Mouse (Mus musculus) neural tube, embryonic 15.5 days (tissue): ENCODE measurements around the gene Gpsm2. TPM values are rescaled to one million over a fixed set of nuclear protein-coding genes. Genes with fewer than 3 reads are reported as not detected.

Source experiments
- ATAC-seq: fragments of 200-750 bp; cut with Nextera tagmentation; 2 replicates; pipeline ENCODE4 v1.8.0; 2017; ENCODE audit warnings: mild to moderate bottlenecking, moderate TSS enrichment, moderate library complexity; ENCODE audit not compliant: low FRiP score
- H3K27ac ChIP-seq: fragments of 300-500 bp; sonication (generic); replicated peaks from 2 replicates; pipeline ENCODE4 v1.5.1; 2015; ENCODE audit warnings: mild to moderate bottlenecking, inconsistent platforms
- H3K27me3 ChIP-seq: fragments of 300-500 bp; sonication (generic); replicated peaks from 2 replicates; pipeline ENCODE4 v1.6.1; 2015; ENCODE audit warnings: inconsistent platforms
- H3K36me3 ChIP-seq: fragments of 300-500 bp; sonication (generic); 2 replicates; pipeline ENCODE4 v1.6.1; 2015; ENCODE audit warnings: inconsistent platforms
- H3K4me1 ChIP-seq: fragments of 300-500 bp; sonication (generic); 2 replicates; pipeline ENCODE4 v1.6.1; 2015; ENCODE audit warnings: inconsistent platforms
- H3K4me2 ChIP-seq: fragments of 300-500 bp; sonication (generic); 2 replicates; pipeline ENCODE4 v1.6.1; 2015; ENCODE audit warnings: inconsistent platforms, mild to moderate bottlenecking, moderate library complexity
- H3K4me3 ChIP-seq: fragments of 300-500 bp; sonication (generic); replicated peaks from 2 replicates; pipeline ENCODE4 v1.5.1; 2015; ENCODE audit warnings: mild to moderate bottlenecking, inconsistent platforms
- H3K9ac ChIP-seq: fragments of 300-500 bp; sonication (generic); replicated peaks from 2 replicates; pipeline ENCODE4 v1.6.1; 2015; ENCODE audit warnings: mild to moderate bottlenecking, inconsistent platforms
- H3K9me3 ChIP-seq: fragments of 300-500 bp; sonication (generic); replicated peaks from 2 replicates; pipeline ENCODE4 v1.6.1; 2016; ENCODE audit warnings: inconsistent platforms
- WGBS: fragments of 180-500 bp; shearing (Covaris S2); methylation state at CpG from one replicate; pipeline ENCODE4 v1.1.7; 2015; ENCODE audit warnings: mixed read lengths; 5-methylcytosine and 5-hydroxymethylcytosine counted together
- polyA plus RNA-seq: library from polyadenylated mRNA; unstranded; fragments of >200 nt; fragmentation: Nextera tagmentation; extraction: Ambion mirVana; gene quantifications from 2 replicates; pipeline ENCODE4 v1.2.1, GENCODE M21; 2015

Gpsm2 gene
- 17.5 and 23.6 TPM in 2 replicates for polyA plus RNA-seq

DNA sequence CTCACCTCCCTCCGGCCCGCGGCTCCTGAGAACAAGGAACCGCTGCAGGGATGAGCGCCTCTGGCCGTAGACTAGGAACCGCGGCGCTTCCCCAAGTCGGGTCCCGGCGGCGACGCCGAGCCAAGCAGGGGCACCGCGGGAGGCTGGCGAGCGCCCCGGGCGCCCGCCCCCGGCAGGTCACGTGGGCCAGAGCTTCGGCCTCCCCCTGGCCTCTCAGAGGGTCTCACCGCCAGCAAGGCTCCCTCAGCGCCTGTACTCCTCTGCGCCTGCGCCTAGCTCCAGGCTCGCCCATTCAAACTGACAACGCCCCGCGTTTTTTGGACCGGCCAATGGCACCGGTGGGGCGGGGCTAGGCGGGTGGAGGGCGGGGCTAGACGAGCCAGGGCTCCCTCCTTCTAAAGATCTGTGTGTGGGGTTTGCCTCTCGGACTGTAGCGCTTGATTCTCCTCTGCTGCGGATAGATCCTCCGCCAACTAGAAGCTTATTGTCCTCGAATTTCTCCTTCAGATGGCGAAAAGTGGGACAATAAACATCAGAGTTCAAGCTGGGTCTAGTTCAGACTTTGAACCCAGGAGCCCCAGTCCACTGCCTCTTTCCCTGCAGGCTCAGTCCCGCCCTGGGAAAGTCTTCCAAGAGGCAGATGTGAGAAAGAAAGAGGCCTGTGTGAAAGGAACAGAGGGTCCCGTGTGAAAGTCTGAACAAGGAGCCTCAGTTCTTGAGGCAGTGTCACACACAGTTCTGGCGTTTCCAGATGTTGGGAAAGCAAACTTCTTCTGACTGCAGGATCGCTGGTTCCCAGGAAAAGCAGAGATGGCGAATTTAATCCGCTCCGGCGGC, at the start of gene Gpsm2:
Gpsm2 (minus strand) TSS at position 274 of the 837 bp plus-strand sequence.
- ATAC-seq: peak; percentile 97

DNA sequence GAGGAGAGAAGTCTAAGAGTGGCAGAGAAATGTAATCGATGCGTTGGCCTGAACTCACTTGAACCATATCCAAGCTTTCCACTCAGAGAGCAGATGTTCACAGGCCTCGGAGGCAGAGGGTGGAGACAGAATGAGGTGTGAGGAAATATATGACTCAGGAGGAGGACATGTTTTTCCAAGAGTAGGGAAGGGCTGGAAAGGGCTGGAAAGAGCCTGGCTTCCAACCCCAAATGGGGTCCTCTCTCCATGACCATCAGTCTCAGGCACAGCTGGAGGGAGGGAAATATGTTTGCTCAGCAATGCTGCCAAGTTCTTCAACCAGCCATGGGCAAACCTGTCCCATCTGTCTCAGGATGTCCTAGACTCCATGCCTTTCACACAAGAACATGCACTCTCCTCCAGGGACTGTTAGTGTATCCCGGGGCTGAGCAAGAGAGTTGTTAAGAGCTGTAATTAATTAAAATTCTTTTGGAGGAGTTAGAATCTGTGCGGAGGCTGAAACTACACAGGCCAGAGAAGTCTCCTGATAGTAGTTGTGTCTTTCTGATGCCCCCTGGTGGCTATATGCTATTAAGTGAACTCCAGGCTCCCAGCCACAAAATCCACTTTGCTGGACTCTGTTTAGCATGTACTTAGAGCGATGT, 48.7 kb upstream of the Gpsm2 start:
- Histone ChIP-seq H3K9ac (no peak overlapping the region), H3K27me3 (no peaks in the 10 kb centered on the region), H3K36me3 (no peaks in the 10 kb centered on the region), H3K4me2 (no peak overlapping the region), H3K4me3 (no peak overlapping the region), H3K27ac (no peak overlapping the region; the same call in 1 of the 2 replicates), H3K9me3 (no peaks in the 10 kb centered on the region), H3K4me1 (peaks cover 9% of the 10 kb centered on the region)
- ATAC-seq: peak; percentile 72
- WGBS: 30% methylated on average over 6 of the region's 6 CpGs

More for the DNA sequence above, at the start of gene Gpsm2:
- Histone ChIP-seq H3K9me3 (no peaks in the 10 kb centered on the region), H3K4me2 (peak within 1 kb of the TSS; percentile 69), H3K36me3 (no peaks in the 10 kb centered on the region), H3K9ac (peak within 1 kb of the TSS; percentile 78), H3K27me3 (no peaks in the 10 kb centered on the region), H3K27ac (peak within 1 kb of the TSS; percentile 89), H3K4me1 (peaks cover 24% of the 10 kb centered on the region), H3K4me3 (peak within 1 kb of the TSS; percentile 76)
- WGBS: 3% methylated on average over 53 of the region's 53 CpGs

DNA sequence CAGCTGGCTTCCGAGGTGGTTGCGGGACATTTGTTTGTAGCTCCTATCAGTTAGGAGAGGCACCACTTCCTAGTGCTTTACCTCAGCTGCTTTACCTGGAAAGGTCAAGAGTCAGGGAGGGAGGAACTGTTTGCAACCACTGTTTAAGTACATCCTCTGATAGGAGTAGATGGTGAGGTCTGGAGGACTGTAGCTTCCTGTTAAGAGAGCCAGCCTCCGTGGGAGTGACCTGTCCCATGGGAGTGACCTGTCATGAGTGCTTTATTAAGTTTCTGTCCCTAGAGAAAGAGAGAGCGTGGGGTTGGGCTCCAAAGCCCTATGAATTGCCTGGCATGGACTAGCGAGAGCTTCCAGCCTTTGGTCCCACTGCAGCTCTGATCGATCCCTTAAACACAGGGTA, 47.4 kb upstream of the Gpsm2 start:
- 84% methylated on average over 6 of the region's 6 CpGs for WGBS

DNA sequence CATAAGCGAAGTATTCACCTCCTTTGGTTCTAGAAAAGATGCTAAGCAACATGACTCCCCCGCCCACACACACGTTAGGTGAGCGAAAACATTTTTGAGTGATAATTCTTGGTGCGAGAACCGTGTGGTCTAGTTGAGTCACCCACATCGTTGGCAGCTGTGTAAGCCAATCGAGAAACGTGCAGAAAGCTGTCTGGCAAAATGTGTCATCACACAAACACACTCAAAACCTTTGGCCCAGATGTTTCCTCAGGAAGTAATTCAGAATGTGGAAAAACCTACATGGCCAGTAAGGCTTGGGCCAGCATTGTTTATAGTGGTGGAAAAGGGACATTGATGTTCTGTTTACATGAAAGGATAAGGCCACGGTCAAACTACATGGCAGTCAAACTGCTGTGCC, 45.3 kb upstream of the Gpsm2 start:
- no peaks in the 10 kb centered on the region for H3K36me3 ChIP-seq
- H3K4me2 ChIP-seq: no peak overlapping the region
- peaks cover 9% of the 10 kb centered on the region for H3K4me1 ChIP-seq
- no peak overlapping the region for H3K4me3 ChIP-seq
- ATAC-seq: no peak
- no peaks in the 10 kb centered on the region for H3K27me3 ChIP-seq
- no peaks in the 10 kb centered on the region for H3K9me3 ChIP-seq
- 90% methylated on average over 10 of the region's 10 CpGs for WGBS
- no peak overlapping the region for H3K9ac ChIP-seq
- H3K27ac ChIP-seq: no peak overlapping the region

More for the DNA sequence above, 47.4 kb upstream of the Gpsm2 start:
- no peak overlapping the region for H3K27ac ChIP-seq
- H3K36me3 ChIP-seq: no peaks in the 10 kb centered on the region
- H3K4me1 ChIP-seq: peaks cover 9% of the 10 kb centered on the region
- H3K9me3 ChIP-seq: no peaks in the 10 kb centered on the region
- no peak overlapping the region for H3K4me2 ChIP-seq
- no peak overlapping the region for H3K9ac ChIP-seq
- no peak for ATAC-seq
- H3K4me3 ChIP-seq: no peak overlapping the region
- no peaks in the 10 kb centered on the region for H3K27me3 ChIP-seq

DNA sequence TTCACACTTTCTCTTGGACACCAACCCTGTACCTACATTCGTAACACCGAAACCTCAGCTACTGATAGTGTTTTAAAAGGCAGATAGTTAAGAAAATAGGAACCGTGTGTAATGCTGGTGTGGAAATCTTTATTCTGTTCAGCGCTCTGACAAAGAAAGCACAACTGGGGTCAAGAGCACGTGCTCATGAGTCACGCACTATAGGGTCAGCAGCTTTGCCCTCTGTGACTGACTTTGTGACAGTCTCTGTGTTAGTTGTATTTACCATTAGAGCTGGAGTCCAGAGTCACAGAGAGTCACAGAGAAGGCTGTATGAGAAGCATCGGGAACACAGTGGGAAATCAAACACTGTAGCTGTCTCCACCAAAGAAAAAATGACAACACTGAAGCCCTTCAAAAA, 44.8 kb upstream of the Gpsm2 start:
- Histone ChIP-seq H3K9me3 (no peaks in the 10 kb centered on the region), H3K27ac (no peak overlapping the region), H3K27me3 (no peaks in the 10 kb centered on the region), H3K4me3 (no peak overlapping the region), H3K36me3 (no peaks in the 10 kb centered on the region), H3K4me2 (no peak overlapping the region), H3K4me1 (peaks cover 9% of the 10 kb centered on the region), H3K9ac (no peak overlapping the region)
- WGBS: 83% methylated on average over 7 of the region's 7 CpGs
- ATAC-seq: no peak

DNA sequence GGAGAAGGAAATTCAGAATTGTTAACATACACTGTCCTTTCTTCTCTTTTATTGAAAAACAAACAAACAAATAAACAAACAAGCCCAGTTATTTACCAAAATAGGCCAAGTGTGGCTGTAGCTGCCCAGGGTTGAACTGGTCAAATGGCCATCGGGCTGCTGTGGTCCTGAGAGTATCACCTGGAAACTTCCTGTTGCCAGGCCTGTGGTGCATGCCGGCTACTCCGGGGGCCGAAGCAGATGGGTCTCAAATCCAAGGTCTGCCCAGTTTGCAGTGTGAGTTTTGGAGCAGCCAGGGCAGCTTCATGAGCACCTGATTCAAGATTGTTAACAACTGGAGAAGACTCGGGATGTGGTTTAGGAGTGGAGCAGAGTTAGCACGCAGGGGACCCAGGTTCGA, 43.4 kb upstream of the Gpsm2 start:
- Histone ChIP-seq H3K36me3 (no peaks in the 10 kb centered on the region), H3K9ac (no peak overlapping the region), H3K4me3 (no peak overlapping the region), H3K27ac (no peak overlapping the region), H3K4me2 (no peak overlapping the region), H3K9me3 (no peaks in the 10 kb centered on the region), H3K27me3 (no peaks in the 10 kb centered on the region), H3K4me1 (0 out of 2 replicates have a peak, but pooled peaks cover 3% of the 10 kb centered on the region)
- no peak for ATAC-seq
- WGBS: 89% methylated on average over 7 of the region's 7 CpGs

DNA sequence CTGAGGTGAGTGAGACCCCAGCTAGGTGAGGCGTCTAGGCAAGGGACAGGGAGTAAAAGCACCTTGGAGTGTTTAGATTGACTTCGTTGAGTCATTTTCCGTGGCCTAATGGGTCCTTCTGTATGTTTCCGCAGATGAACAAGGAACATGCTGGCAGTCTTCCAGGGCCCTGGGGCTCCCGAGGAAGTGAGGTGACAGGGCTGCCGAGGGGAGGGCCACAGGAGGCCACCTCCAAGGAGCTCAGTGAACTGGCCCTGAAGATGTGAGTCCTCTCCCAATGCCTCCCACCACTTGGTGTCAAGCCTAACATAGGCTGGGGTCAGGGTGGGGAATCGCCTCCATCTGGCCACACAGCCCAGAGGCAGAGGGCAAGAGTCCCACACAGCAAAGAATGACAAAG, 42.9 kb upstream of the Gpsm2 start:
- H3K27me3 ChIP-seq: no peaks in the 10 kb centered on the region
- 55% methylated on average over 7 of the region's 7 CpGs for WGBS
- no peak overlapping the region for H3K4me3 ChIP-seq
- H3K36me3 ChIP-seq: no peaks in the 10 kb centered on the region
- H3K4me2 ChIP-seq: no peak overlapping the region
- no peak overlapping the region for H3K9ac ChIP-seq
- no peak for ATAC-seq
- no peak overlapping the region for H3K27ac ChIP-seq
- no peaks in the 10 kb centered on the region for H3K4me1 ChIP-seq
- no peaks in the 10 kb centered on the region for H3K9me3 ChIP-seq

DNA sequence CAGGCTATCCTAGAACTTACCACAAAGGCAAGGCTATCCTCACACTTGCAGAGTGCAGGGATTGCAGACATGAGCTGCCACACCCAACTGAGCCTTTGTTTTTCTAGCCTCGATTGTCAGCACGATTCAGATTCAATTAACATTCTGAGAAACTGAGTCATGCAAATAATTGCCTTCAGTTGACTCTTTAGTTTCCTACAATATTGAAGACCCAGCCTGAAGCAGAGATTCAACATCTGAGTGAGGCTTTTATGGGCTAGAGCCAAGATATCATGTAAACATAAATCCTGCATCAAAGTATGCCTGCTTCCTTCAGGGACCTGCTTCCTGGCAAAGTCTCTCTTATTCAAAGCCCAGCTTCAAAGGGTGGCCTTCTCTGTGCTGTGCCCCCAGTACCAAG, 41.6 kb upstream of the Gpsm2 start:
- Histone ChIP-seq H3K36me3 (no peaks in the 10 kb centered on the region), H3K4me3 (no peak overlapping the region), H3K27me3 (no peaks in the 10 kb centered on the region), H3K4me2 (no peak overlapping the region), H3K4me1 (no peaks in the 10 kb centered on the region), H3K27ac (no peak overlapping the region), H3K9me3 (no peaks in the 10 kb centered on the region), H3K9ac (no peak overlapping the region)
- no peak for ATAC-seq
- WGBS: 81% methylated on average over 2 of the region's 2 CpGs

DNA sequence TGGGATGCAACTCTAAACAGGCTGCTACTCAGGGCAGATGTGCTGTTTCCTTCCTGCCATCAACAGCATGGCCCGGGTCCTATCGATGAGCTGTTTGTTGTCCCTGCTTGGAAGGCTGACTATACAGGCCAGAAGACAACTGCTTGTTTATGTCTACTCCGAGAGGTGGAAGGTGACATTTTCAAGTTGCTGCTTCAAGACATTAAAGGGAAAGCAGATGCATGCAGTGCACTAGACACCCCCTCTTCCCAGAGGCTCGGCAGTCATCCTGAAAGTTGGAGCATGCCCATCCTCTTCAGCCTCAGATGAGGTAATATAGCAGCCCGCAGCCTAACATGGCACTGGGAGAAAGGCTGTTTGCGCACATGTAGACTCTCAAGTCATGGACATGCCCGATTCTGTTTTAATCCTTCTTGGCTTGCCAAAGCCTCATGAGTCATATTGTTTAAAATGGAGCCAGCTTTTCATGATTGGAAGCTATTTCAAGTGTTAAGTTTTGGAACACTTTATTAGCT, 40.5 kb upstream of the Gpsm2 start:
- H3K27me3 ChIP-seq: no peaks in the 10 kb centered on the region; the same call in 1 of the 2 replicates
- no peaks in the 10 kb centered on the region for H3K36me3 ChIP-seq
- 84% methylated on average over 7 of the region's 7 CpGs for WGBS

DNA sequence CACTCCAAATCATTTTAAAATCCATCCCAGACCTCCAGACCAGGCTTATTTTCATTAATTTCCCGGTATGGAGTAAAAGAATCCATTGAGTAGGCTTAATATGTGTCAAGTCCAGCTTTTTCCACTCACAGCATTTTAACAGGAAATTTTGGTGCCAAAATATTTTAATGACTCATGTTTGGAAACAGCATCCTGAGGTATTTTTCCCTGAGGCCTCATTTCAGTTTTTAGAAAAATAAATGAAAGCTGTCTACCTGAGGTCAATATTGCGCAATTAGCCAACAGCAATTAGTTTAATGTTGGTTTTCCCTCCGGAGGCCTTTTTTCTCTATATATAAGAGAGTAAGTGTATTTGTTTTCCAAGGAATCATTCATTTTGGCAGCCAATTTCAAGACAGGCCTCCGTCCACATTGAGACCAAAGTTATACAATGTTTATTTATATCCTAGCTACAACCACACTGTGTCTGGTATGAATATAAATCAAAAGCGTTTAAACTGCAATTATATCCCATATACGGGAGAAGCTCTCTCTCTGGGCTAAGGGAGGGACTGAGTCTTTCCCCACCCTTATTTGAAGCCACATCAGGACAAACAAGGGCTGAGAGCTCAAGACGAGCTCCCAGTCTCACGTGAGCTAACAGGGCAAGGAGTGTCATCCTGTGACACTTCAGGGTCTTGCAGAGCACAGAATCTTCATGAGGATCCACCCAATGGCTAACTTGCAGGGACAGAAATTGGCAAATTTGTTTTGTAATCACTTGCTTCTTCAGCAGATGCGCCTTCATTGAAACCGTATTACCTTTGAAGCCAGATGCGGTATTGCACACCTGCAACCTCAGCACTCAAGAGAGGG, 37.7 kb upstream of the Gpsm2 start:
- Histone ChIP-seq H3K27me3 (no peaks in the 10 kb centered on the region; the same call in 1 of the 2 replicates), H3K4me3 (no peak overlapping the region), H3K9ac (no peak overlapping the region), H3K4me1 (no peaks in the 10 kb centered on the region), H3K27ac (no peak overlapping the region), H3K4me2 (no peak overlapping the region), H3K36me3 (no peaks in the 10 kb centered on the region), H3K9me3 (no peaks in the 10 kb centered on the region)
- no peak for ATAC-seq
- 73% methylated on average over 11 of the region's 11 CpGs for WGBS

More for the DNA sequence above, 40.5 kb upstream of the Gpsm2 start:
- Histone ChIP-seq H3K4me2 (no peak overlapping the region), H3K27ac (no peak overlapping the region), H3K9ac (no peak overlapping the region), H3K9me3 (no peaks in the 10 kb centered on the region), H3K4me3 (no peak overlapping the region), H3K4me1 (no peaks in the 10 kb centered on the region)
- ATAC-seq: no peak

DNA sequence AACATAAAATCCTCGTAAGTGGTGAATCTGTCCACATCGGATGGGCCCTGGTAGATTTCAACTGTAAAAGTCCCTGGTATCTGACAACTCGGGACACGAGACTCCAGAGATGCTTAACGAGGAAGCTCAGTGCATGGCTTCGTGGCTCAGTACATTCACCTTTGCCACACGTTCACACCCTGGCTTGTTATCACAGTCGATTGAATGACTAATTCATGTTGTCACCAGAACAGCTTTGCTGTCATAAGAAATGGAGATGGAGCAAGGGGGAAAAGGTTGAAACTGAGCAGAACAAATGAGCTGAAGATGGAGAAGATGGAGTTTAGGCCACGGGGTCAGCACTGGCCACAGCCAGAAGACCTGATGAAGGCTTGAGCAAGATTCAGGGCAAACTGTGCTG, 35.5 kb upstream of the Gpsm2 start:
- H3K4me3 ChIP-seq: no peak overlapping the region
- no peak overlapping the region for H3K9ac ChIP-seq
- no peaks in the 10 kb centered on the region for H3K36me3 ChIP-seq
- no peak for ATAC-seq
- H3K4me2 ChIP-seq: no peak overlapping the region
- WGBS: 82% methylated on average over 9 of the region's 9 CpGs
- no peaks in the 10 kb centered on the region; the same call in 1 of the 2 replicates for H3K27me3 ChIP-seq
- H3K4me1 ChIP-seq: no peaks in the 10 kb centered on the region
- no peak overlapping the region for H3K27ac ChIP-seq
- no peaks in the 10 kb centered on the region for H3K9me3 ChIP-seq
